Mouse (Mus musculus) frontal cortex, adult 2 months (tissue): ENCODE data around the gene Gm21293. TPM values are rescaled to one million over a fixed set of nuclear protein-coding genes. Genes with fewer than 3 reads are reported as not detected.
"Not testable (repeated sequence)": the region's sequence is repeated elsewhere in the genome, so short reads cannot be mapped to it uniquely, and the experiment has no call there.

ENCODE experiments used
- DNase-seq, 2 experiments: peaks; one replicate each; pipeline ENCODE4 v3.0.0; 2022; ENCODE audit warnings: low spot score in 1 of 2; ENCODE audit errors: extremely low spot score in 1 of 2
- polyA plus RNA-seq: library from polyadenylated mRNA; depleted of rRNA; stranded (reverse); fragments of >200 nt; gene quantifications from 2 replicates; pipeline ENCODE4 v1.2.3, GENCODE M21; 2012; rRNA removed

Gene Gm21293
- polyA plus RNA-seq, result not detected in 2 replicates

DNA sequence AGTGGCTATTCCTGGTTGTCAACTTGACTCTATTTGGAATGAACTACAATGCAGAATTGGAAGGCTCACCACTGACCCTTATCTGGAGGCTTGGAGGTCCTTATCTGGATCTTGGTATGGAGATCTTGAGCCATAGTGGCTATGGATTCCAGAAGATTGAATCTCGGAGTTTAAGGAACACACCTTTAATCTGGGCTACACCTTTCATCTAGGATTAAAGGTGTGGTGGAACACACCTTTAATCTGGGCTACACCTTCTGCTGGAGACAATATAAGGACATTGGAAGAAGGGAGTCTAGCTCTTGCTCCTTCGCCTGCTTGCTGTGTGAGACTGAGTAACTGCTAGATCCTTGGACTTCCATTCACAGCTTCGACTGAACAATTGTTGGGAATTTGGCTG lies at the start of gene Gm21293:
TSS of gene Gm21293 (plus strand) at position 301 of the 400 bp plus-strand sequence.
- DNase-seq, result not testable (repeated sequence)

DNA sequence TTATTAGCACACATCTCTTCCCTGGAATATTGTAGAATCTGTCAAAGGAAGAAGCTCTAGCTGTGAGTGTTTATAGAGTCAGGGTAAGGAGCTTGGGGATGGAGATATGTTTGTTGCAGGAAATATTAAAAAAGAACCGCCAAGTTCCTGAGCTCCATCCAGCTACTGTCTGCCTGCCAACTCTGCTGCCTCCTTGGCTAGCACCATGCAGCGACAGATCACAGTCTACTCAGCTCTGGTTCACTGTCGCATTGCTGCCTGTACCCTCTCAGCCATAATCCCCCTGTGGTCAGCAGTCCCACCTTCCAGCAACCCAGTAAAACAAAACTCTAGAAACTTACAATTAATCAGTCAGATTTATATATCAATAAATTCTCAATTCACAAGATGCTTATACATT lies 32.7 kb upstream of the Gm21293 start:
- DNase-seq, result peak in 1 of 2 experiments; percentile 2

DNA sequence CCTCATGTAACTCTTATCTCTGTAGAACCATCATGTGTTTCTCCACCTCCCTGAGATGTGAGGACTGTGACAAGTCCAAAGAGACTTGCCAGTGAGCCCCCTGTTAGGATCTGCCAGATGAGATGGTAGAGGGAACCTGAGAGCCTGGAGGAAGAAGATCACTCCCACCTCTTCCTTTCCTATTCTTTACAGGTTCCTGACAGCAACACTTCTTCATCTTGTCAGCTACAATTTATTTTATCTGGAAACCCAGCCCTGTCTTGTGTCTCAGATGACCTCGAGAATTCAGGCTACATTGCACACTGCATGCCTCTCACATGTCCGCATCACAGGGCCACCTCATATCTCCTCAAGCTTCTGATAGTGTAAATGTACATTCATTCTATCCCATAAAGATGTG lies 24.5 kb upstream of the Gm21293 start:
- DNase-seq, result no peak

DNA sequence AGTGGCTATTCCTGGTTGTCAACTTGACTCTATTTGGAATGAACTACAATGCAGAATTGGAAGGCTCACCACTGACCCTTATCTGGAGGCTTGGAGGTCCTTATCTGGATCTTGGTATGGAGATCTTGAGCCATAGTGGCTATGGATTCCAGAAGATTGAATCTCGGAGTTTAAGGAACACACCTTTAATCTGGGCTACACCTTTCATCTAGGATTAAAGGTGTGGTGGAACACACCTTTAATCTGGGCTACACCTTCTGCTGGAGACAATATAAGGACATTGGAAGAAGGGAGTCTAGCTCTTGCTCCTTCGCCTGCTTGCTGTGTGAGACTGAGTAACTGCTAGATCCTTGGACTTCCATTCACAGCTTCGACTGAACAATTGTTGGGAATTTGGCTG lies 8.4 kb downstream of the Gm21293 start, which contains the start of gene Gm6763:
TSS of gene Gm6763 (plus strand) at position 301 of the 400 bp plus-strand sequence.
- not testable (repeated sequence) for DNase-seq

DNA sequence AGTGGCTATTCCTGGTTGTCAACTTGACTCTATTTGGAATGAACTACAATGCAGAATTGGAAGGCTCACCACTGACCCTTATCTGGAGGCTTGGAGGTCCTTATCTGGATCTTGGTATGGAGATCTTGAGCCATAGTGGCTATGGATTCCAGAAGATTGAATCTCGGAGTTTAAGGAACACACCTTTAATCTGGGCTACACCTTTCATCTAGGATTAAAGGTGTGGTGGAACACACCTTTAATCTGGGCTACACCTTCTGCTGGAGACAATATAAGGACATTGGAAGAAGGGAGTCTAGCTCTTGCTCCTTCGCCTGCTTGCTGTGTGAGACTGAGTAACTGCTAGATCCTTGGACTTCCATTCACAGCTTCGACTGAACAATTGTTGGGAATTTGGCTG lies 16.9 kb downstream of the Gm21293 start, which contains the start of gene Gm8764:
TSS of gene Gm8764 (plus strand) at position 301 of the 400 bp plus-strand sequence.
- not testable (repeated sequence) for DNase-seq

DNA sequence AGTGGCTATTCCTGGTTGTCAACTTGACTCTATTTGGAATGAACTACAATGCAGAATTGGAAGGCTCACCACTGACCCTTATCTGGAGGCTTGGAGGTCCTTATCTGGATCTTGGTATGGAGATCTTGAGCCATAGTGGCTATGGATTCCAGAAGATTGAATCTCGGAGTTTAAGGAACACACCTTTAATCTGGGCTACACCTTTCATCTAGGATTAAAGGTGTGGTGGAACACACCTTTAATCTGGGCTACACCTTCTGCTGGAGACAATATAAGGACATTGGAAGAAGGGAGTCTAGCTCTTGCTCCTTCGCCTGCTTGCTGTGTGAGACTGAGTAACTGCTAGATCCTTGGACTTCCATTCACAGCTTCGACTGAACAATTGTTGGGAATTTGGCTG lies 25.4 kb downstream of the Gm21293 start, which contains the start of gene Gm21304:
TSS of gene Gm21304 (plus strand) at position 301 of the 400 bp plus-strand sequence.
- not testable (repeated sequence) for DNase-seq

DNA sequence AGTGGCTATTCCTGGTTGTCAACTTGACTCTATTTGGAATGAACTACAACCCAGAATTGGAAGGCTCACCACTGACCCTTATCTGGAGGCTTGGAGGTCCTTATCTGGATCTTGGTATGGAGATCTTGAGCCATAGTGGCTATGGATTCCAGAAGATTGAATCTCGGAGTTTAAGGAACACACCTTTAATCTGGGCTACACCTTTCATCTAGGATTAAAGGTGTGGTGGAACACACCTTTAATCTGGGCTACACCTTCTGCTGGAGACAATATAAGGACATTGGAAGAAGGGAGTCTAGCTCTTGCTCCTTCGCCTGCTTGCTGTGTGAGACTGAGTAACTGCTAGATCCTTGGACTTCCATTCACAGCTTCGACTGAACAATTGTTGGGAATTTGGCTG lies 33.9 kb downstream of the Gm21293 start, which contains the start of gene Gm21312:
TSS of gene Gm21312 (plus strand) at position 301 of the 400 bp plus-strand sequence.
- not testable (repeated sequence) for DNase-seq

DNA sequence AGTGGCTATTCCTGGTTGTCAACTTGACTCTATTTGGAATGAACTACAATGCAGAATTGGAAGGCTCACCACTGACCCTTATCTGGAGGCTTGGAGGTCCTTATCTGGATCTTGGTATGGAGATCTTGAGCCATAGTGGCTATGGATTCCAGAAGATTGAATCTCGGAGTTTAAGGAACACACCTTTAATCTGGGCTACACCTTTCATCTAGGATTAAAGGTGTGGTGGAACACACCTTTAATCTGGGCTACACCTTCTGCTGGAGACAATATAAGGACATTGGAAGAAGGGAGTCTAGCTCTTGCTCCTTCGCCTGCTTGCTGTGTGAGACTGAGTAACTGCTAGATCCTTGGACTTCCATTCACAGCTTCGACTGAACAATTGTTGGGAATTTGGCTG lies 42.4 kb downstream of the Gm21293 start, which contains the start of gene Gm20765:
TSS of gene Gm20765 (plus strand) at position 301 of the 400 bp plus-strand sequence.
- not testable (repeated sequence) for DNase-seq

DNA sequence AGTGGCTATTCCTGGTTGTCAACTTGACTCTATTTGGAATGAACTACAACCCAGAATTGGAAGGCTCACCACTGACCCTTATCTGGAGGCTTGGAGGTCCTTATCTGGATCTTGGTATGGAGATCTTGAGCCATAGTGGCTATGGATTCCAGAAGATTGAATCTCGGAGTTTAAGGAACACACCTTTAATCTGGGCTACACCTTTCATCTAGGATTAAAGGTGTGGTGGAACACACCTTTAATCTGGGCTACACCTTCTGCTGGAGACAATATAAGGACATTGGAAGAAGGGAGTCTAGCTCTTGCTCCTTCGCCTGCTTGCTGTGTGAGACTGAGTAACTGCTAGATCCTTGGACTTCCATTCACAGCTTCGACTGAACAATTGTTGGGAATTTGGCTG lies 51.0 kb downstream of the Gm21293 start, which contains the start of gene Gm4340:
TSS of gene Gm4340 (plus strand) at position 301 of the 400 bp plus-strand sequence.
- not testable (repeated sequence) for DNase-seq

Other genes starting within 250 kb of the Gm21293 start
- not detected in 2 replicates for gene Gm6763, start 8.5 kb downstream of the Gm21293 start, polyA plus RNA-seq
- not detected in 2 replicates for gene Gm8764, start 17.0 kb downstream of the Gm21293 start, polyA plus RNA-seq
- not detected in 2 replicates for gene Gm21304, start 25.5 kb downstream of the Gm21293 start, polyA plus RNA-seq
- gene Gm21312, start 34.0 kb downstream of the Gm21293 start, polyA plus RNA-seq, result not detected in 2 replicates
- not detected in 2 replicates for gene Gm20765, start 42.5 kb downstream of the Gm21293 start, polyA plus RNA-seq
- gene Gm4340, start 51.1 kb downstream of the Gm21293 start, polyA plus RNA-seq, result not detected in 2 replicates